Mouse (Mus musculus) brown adipose tissue, adult 24 weeks (tissue): ENCODE data around the gene Gm20481. TPM values are rescaled to one million over a fixed set of nuclear protein-coding genes. Genes with fewer than 3 reads are reported as not detected.
"Not testable (repeated sequence)": the region's sequence is repeated elsewhere in the genome, so short reads cannot be mapped to it uniquely, and the experiment has no call there.

Experiments used
- H3K27ac ChIP-seq: fragments of 200-500 bp; replicated peaks from 2 replicates; pipeline ENCODE4 v1.5.1; 2012; ENCODE audit warnings: low read depth, mild to moderate bottlenecking, low read length
- H3K4me1 ChIP-seq: fragments of 200-500 bp; 2 replicates; pipeline ENCODE4 v1.6.1; 2012; ENCODE audit warnings: low read length, mixed read lengths; ENCODE audit not compliant: control insufficient read depth, insufficient read depth, insufficient read length
- H3K4me3 ChIP-seq: fragments of 200-500 bp; 2 replicates; pipeline ENCODE4 v1.5.1; 2012; ENCODE audit warnings: low read depth, mild to moderate bottlenecking, low read length, moderate library complexity; ENCODE audit not compliant: insufficient read depth
- polyA plus RNA-seq: library from polyadenylated mRNA; stranded (reverse); fragments of >200 nt; gene quantifications from 2 replicates; pipeline ENCODE4 v1.2.4, GENCODE M21; 2012; ENCODE audit not compliant: missing spikeins, insufficient read depth, insufficient read length

Gene Gm20481
- polyA plus RNA-seq, 1 experiment = not detected

DNA sequence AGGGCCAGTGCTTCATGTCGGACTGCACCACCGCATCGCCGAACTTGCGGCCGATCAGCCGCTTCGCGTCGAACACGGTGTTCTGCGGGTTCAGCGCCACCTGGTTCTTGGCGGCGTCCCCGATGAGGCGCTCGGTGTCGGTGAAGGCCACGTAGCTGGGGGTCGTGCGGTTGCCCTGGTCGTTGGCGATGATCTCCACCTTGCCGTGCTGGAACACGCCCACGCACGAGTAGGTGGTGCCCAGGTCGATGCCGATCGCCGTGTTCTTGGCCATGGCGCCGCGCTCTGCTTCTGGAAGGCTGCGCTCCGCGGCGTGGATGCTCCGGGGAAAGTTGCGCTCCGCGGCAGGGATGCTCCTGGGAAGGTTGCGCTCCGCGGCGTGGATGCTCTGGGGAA is 11.0 kb upstream of the Gm20481 start:
- H3K4me1 ChIP-seq, H3K27ac ChIP-seq: not testable (repeated sequence)
- peak overlapping the region; percentile 61 for H3K4me3 ChIP-seq

GRCm38 (mm10) chr17:34959130-34959778 is 10.5 kb upstream of the Gm20481 start, which contains the start of gene Hspa1b:
Gene Hspa1b (minus strand): TSS chr17:34959238.
- H3K4me1 ChIP-seq = not testable (repeated sequence)
- Histone ChIP-seq H3K27ac (peak within 1 kb of the TSS; percentile 100), H3K4me3 (peak within 1 kb of the TSS; percentile 98)

DNA sequence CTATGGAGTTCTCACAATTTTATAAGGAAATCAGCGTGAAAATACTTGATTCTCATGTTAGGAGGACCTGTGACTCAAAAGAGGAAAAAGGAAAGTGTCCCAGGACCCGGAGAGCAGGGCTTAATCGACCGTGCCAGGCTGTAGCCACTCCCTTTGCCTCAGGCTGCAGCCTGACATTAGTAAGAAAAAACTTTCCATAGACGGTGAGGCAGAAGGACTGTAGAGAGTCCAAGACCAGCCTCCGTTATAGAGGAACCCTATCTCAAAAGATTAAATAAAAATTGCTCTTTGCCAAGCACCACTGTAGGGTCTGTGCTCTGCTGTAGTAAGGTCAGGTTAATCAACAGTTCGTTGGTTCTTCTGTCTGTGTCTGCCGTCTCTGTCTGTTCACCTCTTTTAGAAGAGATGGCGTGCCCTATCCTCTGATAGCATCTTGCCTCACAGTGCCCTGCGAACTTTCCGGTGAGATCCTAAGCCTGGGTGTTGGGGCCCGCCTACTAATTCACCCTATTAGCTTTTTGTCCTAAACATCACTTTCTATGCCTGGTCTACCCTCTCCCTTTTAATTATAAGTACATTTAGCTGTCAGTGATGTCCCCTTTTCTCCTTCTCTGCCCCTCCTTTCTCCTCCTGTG is 9.7 kb upstream of the Gm20481 start:
- H3K4me1 ChIP-seq = no peaks in the 10 kb centered on the region; the same call in 1 of the 2 replicates
- H3K27ac ChIP-seq = peak overlapping the region; percentile 100
- H3K4me3 ChIP-seq = peak overlapping the region; percentile 98

DNA sequence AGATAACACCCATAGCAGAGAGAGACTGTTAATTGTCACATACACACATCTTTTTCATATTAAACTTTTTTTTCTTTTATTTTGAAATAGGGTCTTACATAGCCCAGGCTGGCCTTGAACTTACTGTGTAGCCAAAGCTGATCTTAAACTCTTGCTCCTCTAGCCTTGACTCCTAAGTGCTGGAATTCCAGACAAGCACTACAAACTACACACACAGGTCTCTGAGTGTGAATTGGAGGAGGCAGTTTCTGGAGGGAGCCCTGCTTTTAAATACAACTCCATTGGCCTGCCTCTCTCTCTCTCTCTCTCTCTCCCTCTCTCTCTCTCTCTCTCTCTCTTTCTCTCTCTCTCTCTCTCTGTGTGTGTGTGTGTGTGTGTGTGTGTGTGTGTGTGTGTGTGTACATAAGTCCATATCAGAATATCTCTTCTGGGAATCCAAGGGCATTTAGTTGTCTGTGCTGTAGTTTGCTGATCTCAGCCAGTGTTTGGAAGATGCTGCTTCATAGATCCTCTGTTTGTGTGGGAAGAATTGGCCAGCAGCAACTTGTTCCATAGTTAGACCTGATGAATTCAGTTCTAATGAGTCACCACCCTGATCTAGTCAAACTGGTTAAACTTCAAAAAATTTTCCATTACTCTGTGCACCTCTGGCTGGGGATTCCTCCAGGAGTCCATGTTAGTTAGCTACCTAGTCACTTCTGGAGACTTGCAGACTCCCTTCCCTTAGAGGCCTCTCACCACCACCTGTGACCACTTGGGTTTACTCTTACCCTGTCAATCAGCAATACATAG is 8.8 kb upstream of the Gm20481 start:
- H3K4me1 ChIP-seq = no peaks in the 10 kb centered on the region; the same call in 1 of the 2 replicates
- peak overlapping the region; percentile 54 for H3K27ac ChIP-seq
- H3K4me3 ChIP-seq = no peak overlapping the region

- Histone ChIP-seq H3K4me3 (no peak overlapping the region), H3K27ac (peak overlapping the region; percentile 68), H3K4me1 (no peaks in the 10 kb centered on the region; the same call in 1 of the 2 replicates)
Measured at GRCm38 (mm10) chr17:34962125-34962524, 7.6 kb upstream of the Gm20481 start.

- H3K4me3 ChIP-seq = no peak overlapping the region
- H3K4me1 ChIP-seq = no peaks in the 10 kb centered on the region
- no peak overlapping the region for H3K27ac ChIP-seq
Measured at GRCm38 (mm10) chr17:34962841-34963240, 6.9 kb upstream of the Gm20481 start.

GRCm38 (mm10) chr17:34964640-34965049 is 5.1 kb upstream of the Gm20481 start:
- Histone ChIP-seq H3K4me1 (no peaks in the 10 kb centered on the region), H3K4me3 (no peak overlapping the region), H3K27ac (no peak overlapping the region)

DNA sequence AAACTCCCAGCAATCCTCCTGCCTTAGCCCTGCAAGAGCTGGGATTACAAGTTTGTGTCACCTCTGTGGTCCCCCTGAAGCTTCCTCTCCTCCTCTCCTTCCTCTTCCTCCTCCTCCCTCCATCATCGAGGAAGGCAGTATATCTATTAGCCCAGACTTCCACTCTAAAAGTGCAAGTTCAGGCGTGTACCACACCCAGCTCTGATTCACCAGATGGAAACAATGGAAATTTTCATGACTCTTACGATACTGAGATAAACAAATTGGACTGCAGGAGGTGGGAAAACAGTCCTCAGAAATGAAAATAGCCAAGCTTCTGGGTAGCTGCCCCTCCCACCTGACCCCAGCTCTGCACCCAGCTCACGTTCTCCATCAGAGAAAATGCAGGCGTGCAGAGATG is 4.1 kb upstream of the Gm20481 start:
- H3K4me1 ChIP-seq = no peaks in the 10 kb centered on the region
- H3K4me3 ChIP-seq = no peak overlapping the region
- no peak overlapping the region for H3K27ac ChIP-seq

- not testable (repeated sequence) for H3K27ac ChIP-seq, H3K4me1 ChIP-seq, H3K4me3 ChIP-seq
Measured at GRCm38 (mm10) chr17:34970850-34971249, 1.1 kb downstream of the Gm20481 start.

- H3K27ac ChIP-seq, H3K4me1 ChIP-seq: not testable (repeated sequence)
- peak overlapping the region; percentile 42 for H3K4me3 ChIP-seq
Measured at GRCm38 (mm10) chr17:34971694-34972068, 2.0 kb downstream of the Gm20481 start.

DNA sequence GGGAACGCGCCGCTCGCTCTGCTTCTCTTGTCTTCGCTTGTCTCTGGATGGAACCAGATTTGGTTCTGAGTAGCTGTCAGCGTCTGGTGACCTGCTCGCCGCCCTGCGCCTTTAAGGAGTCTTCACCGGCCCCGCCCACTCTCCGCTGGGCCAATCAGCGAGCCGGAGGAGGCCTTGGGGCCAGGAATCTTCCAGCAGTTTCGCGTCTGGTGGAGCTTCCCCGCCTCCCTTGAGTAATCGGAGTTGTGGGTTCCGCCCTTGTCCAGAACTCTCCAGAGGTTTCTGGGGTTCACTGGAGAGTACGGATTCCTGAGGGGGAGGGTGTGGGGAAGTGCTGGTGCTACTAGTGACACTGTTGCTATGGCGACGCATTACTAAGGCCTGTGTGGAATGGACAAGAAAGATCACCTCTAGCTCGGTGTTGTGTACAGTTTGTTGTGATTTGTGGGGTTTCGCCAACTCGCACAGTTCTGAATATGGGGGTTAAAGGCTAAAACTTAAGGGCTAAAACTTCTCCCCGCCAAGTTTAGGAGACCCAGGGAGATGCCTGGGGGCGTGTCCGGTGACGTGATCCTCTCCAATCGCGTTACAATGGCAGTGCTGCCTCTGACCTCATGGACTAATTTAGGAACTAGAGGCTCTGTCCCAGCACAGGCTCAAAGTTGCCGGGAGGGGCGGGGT is 2.5 kb downstream of the Gm20481 start, which contains the start of the genes Hspa1a and Hspa1l:
Gene Hspa1a, minus strand, starts transcription at position 88 of the 681 bp plus-strand sequence.
Gene Hspa1l, plus strand, starts transcription at position 635 of the 681 bp plus-strand sequence.
- Histone ChIP-seq H3K4me3 (peak within 1 kb of the TSS; percentile 58), H3K27ac (peak within 1 kb of the TSS; percentile 88)
- not testable (repeated sequence) for H3K4me1 ChIP-seq

DNA sequence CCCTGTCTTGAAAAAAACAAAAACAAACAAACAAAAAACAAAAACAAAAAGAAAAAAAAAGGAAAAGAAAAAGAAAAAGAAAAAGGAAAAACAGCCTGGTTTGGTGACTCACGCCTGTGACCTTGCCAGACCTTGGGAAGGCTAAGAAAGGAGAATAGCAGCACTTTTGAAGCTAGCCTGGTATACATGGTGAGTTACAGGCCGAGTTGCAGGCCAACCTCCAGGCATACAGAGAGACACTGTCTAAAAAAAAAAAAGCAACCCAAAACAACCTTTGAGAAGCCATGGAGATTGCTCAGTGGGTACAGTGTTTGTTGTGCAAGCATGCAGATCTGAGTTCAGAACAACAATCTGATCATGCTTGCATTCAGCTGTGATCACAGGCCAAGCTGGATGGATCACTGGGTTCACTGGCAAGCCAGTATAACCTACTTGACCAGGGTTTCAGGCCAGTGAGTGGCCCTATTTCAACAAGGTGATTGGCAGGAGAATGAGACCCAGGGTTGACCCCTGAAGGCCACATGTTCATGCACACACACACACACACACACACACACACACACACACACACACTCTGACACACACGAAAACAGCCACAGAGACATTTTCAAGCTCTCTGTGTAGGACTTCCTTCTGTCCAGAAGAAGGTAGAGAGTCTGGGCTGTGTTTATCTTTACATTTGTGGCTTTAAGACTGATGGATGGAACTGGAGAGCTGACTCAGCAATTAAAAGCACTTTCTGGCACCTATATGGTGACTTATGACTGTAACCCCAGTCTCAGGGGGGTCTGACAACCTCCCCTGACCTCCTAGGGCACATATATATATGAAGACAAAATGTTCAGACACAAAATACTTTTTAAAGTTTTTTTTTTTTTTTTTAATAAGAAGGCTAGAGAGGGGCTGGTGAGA is 6.1 kb downstream of the Gm20481 start:
- no peaks in the 10 kb centered on the region for H3K4me1 ChIP-seq
- H3K27ac ChIP-seq = no peak overlapping the region
- H3K4me3 ChIP-seq = no peak overlapping the region

DNA sequence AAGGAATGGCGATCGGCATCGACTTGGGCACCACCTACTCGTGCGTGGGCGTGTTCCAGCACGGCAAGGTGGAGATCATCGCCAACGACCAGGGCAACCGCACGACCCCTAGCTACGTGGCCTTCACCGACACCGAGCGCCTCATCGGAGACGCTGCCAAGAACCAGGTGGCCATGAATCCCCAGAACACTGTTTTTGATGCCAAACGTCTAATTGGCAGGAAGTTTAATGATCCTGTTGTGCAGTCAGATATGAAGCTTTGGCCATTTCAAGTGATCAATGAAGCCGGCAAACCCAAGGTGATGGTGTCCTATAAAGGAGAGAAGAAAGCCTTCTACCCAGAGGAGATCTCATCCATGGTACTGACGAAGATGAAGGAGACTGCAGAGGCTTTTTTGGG is 7.3 kb downstream of the Gm20481 start:
- no peak overlapping the region for H3K4me3 ChIP-seq
- H3K27ac ChIP-seq = no peak overlapping the region
- H3K4me1 ChIP-seq = no peaks in the 10 kb centered on the region

- no peaks in the 10 kb centered on the region for H3K4me1 ChIP-seq
- no peak overlapping the region for H3K4me3 ChIP-seq
- no peak overlapping the region for H3K27ac ChIP-seq
Measured at GRCm38 (mm10) chr17:34978239-34978638, 8.5 kb downstream of the Gm20481 start.
